Mouse (Mus musculus): Measurements from ENCODE around the gene Mus81.

Gene Mus81

GRCm38 (mm10) chr19:5445747-5446146 is 42.5 kb downstream of the Mus81 start:
- DNase-seq (ENCODE audit: low spot score in 2 of 2) = no peak

GRCm38 (mm10) chr19:5444954-5445353 is 43.2 kb downstream of the Mus81 start:
- no peak for DNase-seq (ENCODE audit: low spot score in 2 of 2)

DNA sequence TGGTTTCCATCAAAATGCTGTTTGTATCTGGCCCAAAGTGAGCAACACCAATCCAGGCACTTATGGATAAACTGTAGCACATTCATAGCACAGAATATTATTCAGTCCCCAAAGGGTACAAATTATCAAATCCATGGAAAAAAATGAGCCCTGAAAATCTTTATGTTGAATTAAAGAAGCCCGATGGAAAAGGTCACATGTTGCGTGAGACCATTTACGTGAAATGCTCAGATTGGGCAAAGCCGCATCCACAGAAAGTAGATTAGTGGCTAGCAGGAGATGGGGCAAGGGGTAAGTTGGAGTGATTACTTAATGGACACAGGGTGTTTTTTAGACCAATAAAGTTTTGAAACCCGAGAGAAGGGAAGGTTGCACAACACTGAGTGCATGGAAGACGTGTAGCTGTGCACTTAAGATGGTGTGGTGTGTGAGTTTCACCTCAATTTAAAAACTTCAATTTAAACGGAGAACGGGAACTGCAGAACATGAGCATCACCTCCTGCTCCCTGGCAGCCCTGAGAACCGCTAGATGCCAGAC is 43.8 kb downstream of the Mus81 start:
- no peak for DNase-seq (ENCODE audit: low spot score in 2 of 2)

- DNase-seq (ENCODE audit: low spot score in 2 of 2) = no peak
Observed at GRCm38 (mm10) chr19:5433951-5434350, 54.3 kb downstream of the Mus81 start.

DNA sequence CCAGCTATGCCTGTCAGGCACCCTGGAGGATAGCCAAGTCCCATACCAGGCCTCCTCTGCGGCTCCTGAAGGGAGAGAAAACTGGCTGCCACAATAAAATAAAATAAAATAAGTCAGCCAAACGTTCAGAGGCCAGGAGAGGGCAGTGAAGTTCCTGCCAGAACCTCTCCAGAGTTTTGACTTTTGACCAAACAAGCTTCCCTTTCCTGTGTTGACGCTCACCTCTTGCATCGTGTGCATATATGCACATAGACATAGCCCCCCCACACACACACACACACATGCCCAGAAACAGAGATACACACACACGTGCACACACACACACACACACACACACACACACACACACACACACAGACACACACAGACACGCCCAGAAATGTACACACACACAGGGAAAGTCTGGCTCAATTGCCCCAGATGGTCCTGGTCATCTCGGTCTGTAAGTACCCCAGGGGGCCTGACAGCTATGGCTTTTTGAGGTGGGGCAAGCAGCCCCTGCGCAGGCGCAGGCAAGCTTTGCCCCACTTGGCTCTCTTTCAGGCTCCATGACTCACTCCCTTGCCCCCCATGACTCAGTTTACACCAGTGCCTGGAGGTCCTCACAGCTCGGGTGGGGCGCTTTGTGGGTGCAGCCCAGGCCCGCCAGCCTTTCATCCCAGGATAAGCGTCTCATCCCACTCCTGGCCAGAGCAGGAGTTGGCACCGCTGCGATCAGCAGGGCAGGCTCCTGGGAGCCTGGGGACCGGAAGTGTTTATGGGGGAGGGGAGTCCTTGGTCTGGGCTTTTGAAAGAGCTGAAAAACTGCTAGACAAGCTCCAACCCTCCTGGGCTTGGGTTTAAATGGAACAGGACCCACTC is 55.0 kb downstream of the Mus81 start:
- DNase-seq (ENCODE audit: low spot score in 2 of 2) = peak; percentile 36 to 63
